Mouse (Mus musculus) MEL (cell line): ENCODE measurements around the gene Rln1. TPM values are rescaled to one million over a fixed set of nuclear protein-coding genes. Genes with fewer than 3 reads are reported as not detected.

ENCODE experiments used
- DNase-seq: peaks from one replicate; pipeline ENCODE4 v3.0.0; 2011; ENCODE audit warnings: low read depth, low spot score
- H3K27ac ChIP-seq: 2 replicates; pipeline ENCODE4 v1.5.1; 2012; ENCODE audit warnings: low read depth, mild to moderate bottlenecking, control low read depth, low read length, moderate library complexity; ENCODE audit not compliant: control insufficient read depth
- H3K27me3 ChIP-seq, 2 experiments: fragments of 150-350 bp in 1 of 2; sonication (generic) in 1 of 2; 2 replicates each; pipeline ENCODE4 v1.6.1; 2012; ENCODE audit warnings: low read length in 2 of 2, mild to moderate bottlenecking in 2 of 2, improper control_type of control experiment in 1 of 2, moderate library complexity in 1 of 2; ENCODE audit not compliant: insufficient read depth in 2 of 2, control insufficient read depth in 1 of 2
- H3K36me3 ChIP-seq, 2 experiments: 2 replicates each; pipeline ENCODE4 v1.6.1; 2012 to 2014; ENCODE audit warnings: low read length in 2 of 2, improper control_type of control experiment in 1 of 2, inconsistent platforms in 1 of 2, mild to moderate bottlenecking in 1 of 2; ENCODE audit not compliant: insufficient read depth in 2 of 2, control insufficient read depth in 1 of 2
- H3K4me1 ChIP-seq, 2 experiments: fragments of 150-350 bp in 1 of 2; sonication (generic) in 1 of 2; 2 replicates each; pipeline ENCODE4 v1.6.1; 2012; ENCODE audit warnings: low read length in 2 of 2, improper control_type of control experiment in 1 of 2, mild to moderate bottlenecking in 1 of 2; ENCODE audit not compliant: insufficient read depth in 2 of 2, control insufficient read depth in 1 of 2
- H3K4me3 ChIP-seq, 2 experiments: fragments of 150-350 bp in 1 of 2; sonication (generic) in 1 of 2; 2 replicates each; pipeline ENCODE4 v1.5.1; 2012; ENCODE audit warnings: low read depth in 2 of 2, low read length in 2 of 2, mild to moderate bottlenecking in 2 of 2, moderate library complexity in 2 of 2, control low read depth in 1 of 2, improper control_type of control experiment in 1 of 2; ENCODE audit not compliant: control insufficient read depth in 1 of 2, insufficient read depth in 1 of 2
- H3K79me2 ChIP-seq: 2 replicates; pipeline ENCODE4 v1.6.1; 2012; ENCODE audit warnings: mild to moderate bottlenecking, low read length, moderate library complexity; ENCODE audit not compliant: control insufficient read depth, poor library complexity, insufficient read depth
- H3K9ac ChIP-seq: 2 replicates; pipeline ENCODE4 v1.6.1; 2012; ENCODE audit warnings: low read depth, mild to moderate bottlenecking, control low read depth, low read length, moderate library complexity; ENCODE audit not compliant: control insufficient read depth, poor library complexity, severe bottlenecking
- H3K9me3 ChIP-seq: fragments of 150-350 bp; sonication (generic); replicated peaks from 2 replicates; pipeline ENCODE4 v1.6.1; 2012; ENCODE audit warnings: mild to moderate bottlenecking, low read length, improper control_type of control experiment, moderate library complexity; ENCODE audit not compliant: insufficient read depth
- BHLHE40 ChIP-seq: IDR thresholded peaks from 2 replicates; pipeline ENCODE4 v1.6.1; 2012; ENCODE audit warnings: low read depth, mild to moderate bottlenecking, inconsistent platforms, low read length, improper control_type of control experiment, borderline replicate concordance
- CTCF ChIP-seq, 3 experiments: IDR thresholded peaks in 2 of 3; conservative IDR thresholded peaks in 1 of 3; 2 replicates each; pipeline ENCODE4 v1.5.1; 2011 to 2012; ENCODE audit warnings: low read length in 3 of 3, low read depth in 2 of 3, mild to moderate bottlenecking in 2 of 3, improper control_type of control experiment in 1 of 3, inconsistent platforms in 1 of 3, mixed read lengths in 1 of 3, moderate library complexity in 1 of 3; ENCODE audit not compliant: control insufficient read depth in 1 of 3, insufficient read depth in 1 of 3, poor library complexity in 1 of 3, severe bottlenecking in 1 of 3
- ELF1 ChIP-seq: IDR thresholded peaks from 2 replicates; pipeline ENCODE4 v1.6.1; 2014; ENCODE audit warnings: low read depth, mild to moderate bottlenecking, inconsistent platforms, low read length, improper control_type of control experiment, moderate library complexity
- EP300 ChIP-seq, 2 experiments: IDR thresholded peaks; 2 replicates each; pipeline ENCODE4 v1.6.1; 2011; ENCODE audit warnings: improper control_type of control experiment in 2 of 2, low read length in 2 of 2, low read depth in 1 of 2, mild to moderate bottlenecking in 1 of 2
- ETS1 ChIP-seq: IDR thresholded peaks from 2 replicates; pipeline ENCODE4 v1.6.1; 2012; ENCODE audit warnings: low read depth, mild to moderate bottlenecking, inconsistent platforms, low read length, improper control_type of control experiment, moderate library complexity
- GABPA ChIP-seq: IDR thresholded peaks from 2 replicates; pipeline ENCODE4 v1.6.1; 2012; ENCODE audit warnings: low read depth, mild to moderate bottlenecking, inconsistent platforms, low read length, improper control_type of control experiment, moderate library complexity
- GATA1 ChIP-seq: IDR thresholded peaks from 2 replicates; pipeline ENCODE4 v1.6.1; 2011; ENCODE audit warnings: low read depth, low read length, improper control_type of control experiment
- HCFC1 ChIP-seq: IDR thresholded peaks from 2 replicates; pipeline ENCODE4 v1.6.1; 2012; ENCODE audit warnings: low read depth, mild to moderate bottlenecking, inconsistent platforms, low read length, improper control_type of control experiment, moderate library complexity
- JUND ChIP-seq: IDR thresholded peaks from 2 replicates; pipeline ENCODE4 v1.6.1; 2011; ENCODE audit warnings: low read depth, mild to moderate bottlenecking, improper control_type of control experiment, low read length
- KAT2A ChIP-seq: conservative IDR thresholded peaks from 2 replicates; pipeline ENCODE4 v1.6.1; 2012; ENCODE audit warnings: low read depth, low read length, improper control_type of control experiment, inconsistent platforms
- MAFK ChIP-seq: IDR thresholded peaks from 2 replicates; pipeline ENCODE4 v1.6.1; 2011; ENCODE audit warnings: low read depth, mild to moderate bottlenecking, low read length, improper control_type of control experiment, borderline replicate concordance
- MAX ChIP-seq: IDR thresholded peaks from 2 replicates; pipeline ENCODE4 v1.6.1; 2011; ENCODE audit warnings: low read length, improper control_type of control experiment
- MAZ ChIP-seq: IDR thresholded peaks from 2 replicates; pipeline ENCODE4 v1.6.1; 2012; ENCODE audit warnings: low read depth, mild to moderate bottlenecking, inconsistent platforms, low read length, improper control_type of control experiment
- MEF2A ChIP-seq: IDR thresholded peaks from 2 replicates; pipeline ENCODE4 v1.6.1; 2014; ENCODE audit warnings: low read depth, mild to moderate bottlenecking, inconsistent platforms, low read length, improper control_type of control experiment; ENCODE audit not compliant: poor library complexity, insufficient replicate concordance, severe bottlenecking; ENCODE audit errors: extremely low read depth
- MXI1 ChIP-seq: IDR thresholded peaks from 2 replicates; pipeline ENCODE4 v1.6.1; 2011; ENCODE audit warnings: mild to moderate bottlenecking, low read depth, low read length, improper control_type of control experiment
- MYB ChIP-seq: IDR thresholded peaks from 2 replicates; pipeline ENCODE4 v1.6.1; 2011; ENCODE audit warnings: mild to moderate bottlenecking, low read depth, low read length, improper control_type of control experiment
- MYC ChIP-seq: IDR thresholded peaks from 2 replicates; pipeline ENCODE4 v1.6.1; 2011; ENCODE audit warnings: low read depth, mild to moderate bottlenecking, low read length, improper control_type of control experiment, moderate library complexity
- NELFE ChIP-seq: IDR thresholded peaks from 2 replicates; pipeline ENCODE4 v1.6.1; 2011; ENCODE audit warnings: low read depth, low read length, improper control_type of control experiment
- NRF1 ChIP-seq: IDR thresholded peaks from 2 replicates; pipeline ENCODE4 v1.6.1; 2014; ENCODE audit warnings: low read depth, mild to moderate bottlenecking, inconsistent platforms, low read length, improper control_type of control experiment, moderate library complexity; ENCODE audit not compliant: poor library complexity, insufficient read depth, severe bottlenecking
- POLR2AphosphoS2 ChIP-seq: IDR thresholded peaks from 2 replicates; pipeline ENCODE4 v1.6.1; 2011; ENCODE audit warnings: low read length, improper control_type of control experiment
- POLR2AphosphoS5 ChIP-seq: IDR thresholded peaks from 2 replicates; pipeline ENCODE4 v1.6.1; 2012; ENCODE audit warnings: low read depth, borderline replicate concordance, mild to moderate bottlenecking, inconsistent platforms, low read length, moderate library complexity, mixed read lengths
- RAD21 ChIP-seq: IDR thresholded peaks from 2 replicates; pipeline ENCODE4 v1.6.1; 2011; ENCODE audit warnings: mild to moderate bottlenecking, low read depth, low read length, improper control_type of control experiment
- RCOR1 ChIP-seq: IDR thresholded peaks from 2 replicates; pipeline ENCODE4 v1.6.1; 2012; ENCODE audit warnings: low read depth, mild to moderate bottlenecking, inconsistent platforms, low read length, improper control_type of control experiment
- SMC3 ChIP-seq: IDR thresholded peaks from 2 replicates; pipeline ENCODE4 v1.6.1; 2011; ENCODE audit warnings: low read depth, low read length, improper control_type of control experiment
- TAL1 ChIP-seq: IDR thresholded peaks from 2 replicates; pipeline ENCODE4 v1.6.1; 2012; ENCODE audit warnings: mild to moderate bottlenecking, inconsistent platforms, low read length, moderate library complexity, mixed read lengths
- TBP ChIP-seq: IDR thresholded peaks from 2 replicates; pipeline ENCODE4 v1.8.0; 2011; ENCODE audit warnings: low read depth, low read length, improper control_type of control experiment
- TCF12 ChIP-seq: IDR thresholded peaks from 2 replicates; pipeline ENCODE4 v1.6.1; 2014; ENCODE audit warnings: low read depth, mild to moderate bottlenecking, inconsistent platforms, low read length, improper control_type of control experiment, moderate library complexity
- UBTF ChIP-seq: IDR thresholded peaks from 2 replicates; pipeline ENCODE4 v1.6.1; 2012; ENCODE audit warnings: low read depth, mild to moderate bottlenecking, inconsistent platforms, low read length, improper control_type of control experiment, moderate library complexity, borderline replicate concordance; ENCODE audit not compliant: insufficient read depth
- USF1 ChIP-seq: IDR thresholded peaks from 2 replicates; pipeline ENCODE4 v1.6.1; 2014; ENCODE audit warnings: low read depth, mild to moderate bottlenecking, inconsistent platforms, low read length, improper control_type of control experiment, moderate library complexity
- USF2 ChIP-seq, 2 experiments: IDR thresholded peaks; 2 replicates each; pipeline ENCODE4 v1.6.1; 2011 to 2012; ENCODE audit warnings: improper control_type of control experiment in 2 of 2, low read length in 2 of 2, borderline replicate concordance in 1 of 2, inconsistent platforms in 1 of 2, low read depth in 1 of 2, mild to moderate bottlenecking in 1 of 2; ENCODE audit not compliant: insufficient read depth in 1 of 2
- ZC3H11A ChIP-seq: IDR thresholded peaks from 2 replicates; pipeline ENCODE4 v1.6.1; 2012; ENCODE audit warnings: low read depth, mild to moderate bottlenecking, inconsistent platforms, low read length, improper control_type of control experiment
- ZKSCAN1 ChIP-seq: IDR thresholded peaks from 2 replicates; pipeline ENCODE4 v1.6.1; 2012; ENCODE audit warnings: low read depth, mild to moderate bottlenecking, inconsistent platforms, low read length, improper control_type of control experiment, moderate library complexity
- ZMIZ1 ChIP-seq: IDR thresholded peaks from 2 replicates; pipeline ENCODE4 v1.6.1; 2012; ENCODE audit warnings: low read depth, mild to moderate bottlenecking, inconsistent platforms, low read length, improper control_type of control experiment, moderate library complexity
- ZNF384 ChIP-seq: IDR thresholded peaks from 2 replicates; pipeline ENCODE4 v1.6.1; 2012; ENCODE audit warnings: low read depth, mild to moderate bottlenecking, inconsistent platforms, low read length, improper control_type of control experiment
- polyA plus RNA-seq, 2 experiments: library from polyadenylated mRNA; stranded (reverse) in 1 of 2; unstranded in 1 of 2; fragments of >175 nt in 1 of 2; fragments of >200 nt in 1 of 2; gene quantifications; 2 replicates each; pipeline versions ENCODE4 v1.2.1 to v1.2.4; 2012; ENCODE audit warnings: low replicate concordance in 2 of 2, low read depth in 1 of 2; ENCODE audit not compliant: insufficient read length in 2 of 2, insufficient read depth in 1 of 2, missing spikeins in 1 of 2
- total RNA-seq: library from RNA; depleted of rRNA; stranded (reverse); fragments of 300-350 nt; gene quantifications from 2 replicates; pipeline ENCODE4 v1.2.3, GENCODE M21; 2012

Rln1 gene
- total and polyA plus RNA-seq, 3 experiments, result 0.04 TPM; not detected in 2

GRCm38 (mm10) chr19:29325053-29325851 lies 9.2 kb downstream of the Rln1 start, which contains the start of gene Insl6:
TSS of gene Insl6 (minus strand) at chr19:29325356.
- Histone ChIP-seq H3K27me3 (peaks cover 0 to 7% of the 10 kb centered on the region in 2 experiments; a peak in 2 of 4 replicates), H3K4me1 (peaks cover 6 to 12% of the 10 kb centered on the region in 2 experiments), H3K9ac (peak within 1 kb of the TSS; percentile 67), H3K79me2 (no peaks in the 10 kb centered on the region), H3K9me3 (no peaks in the 10 kb centered on the region), H3K36me3 (peaks cover 0 to 5% of the 10 kb centered on the region in 2 experiments; a peak in 1 of 4 replicates), H3K27ac (peak within 1 kb of the TSS; percentile 16), H3K4me3 (peak within 1 kb of the TSS; percentile 64 to 71)
- peak; percentile 96 for DNase-seq
- peak; percentile 89 for TF ChIP-seq NELFE
- TF ChIP-seq SMC3, result no peak
- TF ChIP-seq JUND, result no peak
- TF ChIP-seq ZMIZ1, result peak; percentile 90
- TF ChIP-seq HCFC1, result peak; percentile 68
- TF ChIP-seq MAFK, result no peak
- TF ChIP-seq MEF2A, result no peak
- no peak; the same call in 1 of the 2 replicates for TF ChIP-seq KAT2A
- TF ChIP-seq ZKSCAN1, result no peak
- TF ChIP-seq BHLHE40, result no peak
- peak; percentile 92; the same call in 1 of the 2 replicates for TF ChIP-seq POLR2AphosphoS2
- TF ChIP-seq UBTF, result no peak
- TF ChIP-seq ZC3H11A, result no peak; the same call in 1 of the 2 replicates
- TF ChIP-seq TBP, result peak; percentile 92
- TF ChIP-seq MAX, result no peak; the same call in 1 of the 2 replicates
- 0 out of 2 replicates have a peak, but pooled peaks have one; percentile 11 for TF ChIP-seq GABPA
- 0 out of 2 replicates have a peak, but pooled peaks have one; percentile 5 for TF ChIP-seq NRF1
- peak; percentile 31 to 37; a peak in 1 of 4 replicates for TF ChIP-seq EP300 (IDR thresholded peaks at IDR 0.05; ENCODE audit: low read depth in 1 of 2, low read length in 2 of 2)
- TF ChIP-seq MYB, result no peak
- peak; percentile 29; the same call in 1 of the 2 replicates for TF ChIP-seq MYC
- peak; percentile 66 for TF ChIP-seq MAZ
- TF ChIP-seq ELF1, result peak; percentile 90
- no peak for TF ChIP-seq CTCF (IDR thresholded peaks at IDR 0.05 in 2 of 3, conservative IDR thresholded peaks at IDR 0.05 in 1 of 3; ENCODE audit: control insufficient read depth in 1 of 3, insufficient read depth in 1 of 3, low read depth in 2 of 3, low read length in 3 of 3, poor library complexity in 1 of 3, severe bottlenecking in 1 of 3)
- TF ChIP-seq RCOR1, result peak; percentile 53
- no peak for TF ChIP-seq USF1
- no peak; the same call in 1 of the 2 replicates for TF ChIP-seq GATA1
- TF ChIP-seq ETS1, result 0 out of 2 replicates have a peak, but pooled peaks have one; percentile 20
- no peak for TF ChIP-seq RAD21
- TF ChIP-seq TAL1, result no peak
- peak; percentile 32; the same call in 1 of the 2 replicates for TF ChIP-seq ZNF384
- TF ChIP-seq USF2 (IDR thresholded peaks at IDR 0.05; ENCODE audit: borderline replicate concordance in 1 of 2, insufficient read depth in 1 of 2, low read depth in 1 of 2, low read length in 2 of 2), result no peak
- TF ChIP-seq POLR2AphosphoS5, result peak; percentile 42; the same call in 1 of the 2 replicates
- TF ChIP-seq TCF12, result peak; percentile 81
- peak; percentile 62 for TF ChIP-seq MXI1
